Mouse (Mus musculus) cerebellum, adult 2 months (tissue): ENCODE measurements around the gene Higd1b.

ENCODE experiments used
- CTCF ChIP-seq: fragments of 200-500 bp; IDR thresholded peaks from 2 replicates; pipeline ENCODE4 v1.5.1; 2011; ENCODE audit warnings: low read depth, mild to moderate bottlenecking, control low read depth, low read length, moderate library complexity, borderline replicate concordance; ENCODE audit not compliant: insufficient read depth
- POLR2A ChIP-seq: fragments of 200-500 bp; IDR thresholded peaks from 2 replicates; pipeline ENCODE4 v1.6.1; 2011; ENCODE audit warnings: low read length, control low read depth, borderline replicate concordance; ENCODE audit not compliant: insufficient read depth

- TF ChIP-seq POLR2A (no peak), CTCF (no peak)
These were observed 43.8 kb upstream of the Higd1b start for GRCm38 (mm10) chr11:102791682-102792445.
